Mouse (Mus musculus) CH12.LX (cell line): ENCODE measurements around the gene Cdk14.

Experiments
- BHLHE40 ChIP-seq: IDR thresholded peaks from 2 replicates; pipeline ENCODE4 v1.6.1; 2011; ENCODE audit warnings: mild to moderate bottlenecking, low read depth, low read length, improper control_type of control experiment
- CTCF ChIP-seq, 2 experiments: IDR thresholded peaks in 1 of 2; conservative IDR thresholded peaks in 1 of 2; 2 replicates each; pipeline ENCODE4 v1.5.1; 2011 to 2012; ENCODE audit warnings: low read depth in 2 of 2, low read length in 2 of 2, improper control_type of control experiment in 1 of 2, inconsistent platforms in 1 of 2, mild to moderate bottlenecking in 1 of 2, moderate library complexity in 1 of 2
- EP300 ChIP-seq: IDR thresholded peaks from 2 replicates; pipeline ENCODE4 v1.6.1; 2011; ENCODE audit warnings: low read length, improper control_type of control experiment
- MAZ ChIP-seq: IDR thresholded peaks from 2 replicates; pipeline ENCODE4 v1.6.1; 2012; ENCODE audit warnings: low read depth, mild to moderate bottlenecking, inconsistent platforms, low read length, improper control_type of control experiment, moderate library complexity
- MXI1 ChIP-seq: IDR thresholded peaks from 2 replicates; pipeline ENCODE4 v1.6.1; 2011; ENCODE audit warnings: mild to moderate bottlenecking, low read depth, low read length, improper control_type of control experiment
- POLR2A ChIP-seq: IDR thresholded peaks from 2 replicates; pipeline ENCODE4 v1.6.1; 2011; ENCODE audit warnings: low read depth, mild to moderate bottlenecking, improper control_type of control experiment, low read length
- SMC3 ChIP-seq: IDR thresholded peaks from 2 replicates; pipeline ENCODE4 v1.6.1; 2011; ENCODE audit warnings: low read depth, low read length, improper control_type of control experiment
- ZKSCAN1 ChIP-seq: IDR thresholded peaks from 2 replicates; pipeline ENCODE4 v1.6.1; 2012; ENCODE audit warnings: low read depth, inconsistent platforms, low read length, improper control_type of control experiment, borderline replicate concordance
- ZMIZ1 ChIP-seq: IDR thresholded peaks from 2 replicates; pipeline ENCODE4 v1.6.1; 2012; ENCODE audit warnings: low read depth, mild to moderate bottlenecking, inconsistent platforms, low read length, improper control_type of control experiment

GRCm38 (mm10) chr5:5208016-5208415, 212.1 kb downstream of the Cdk14 start:
- no peak for TF ChIP-seq CTCF (conservative IDR thresholded peaks at IDR 0.05 in 1 of 2, IDR thresholded peaks at IDR 0.05 in 1 of 2; ENCODE audit: low read depth in 2 of 2, low read length in 2 of 2)
- no peak for TF ChIP-seq POLR2A
- no peak for TF ChIP-seq MAZ
- TF ChIP-seq ZKSCAN1 = no peak
- TF ChIP-seq SMC3 = no peak
- no peak for TF ChIP-seq ZMIZ1
- TF ChIP-seq MXI1 = no peak
- no peak for TF ChIP-seq EP300
- TF ChIP-seq BHLHE40 = no peak
